22 mouse cellular contexts compared by ENCODE assay signal in the genomic region with DNA sequence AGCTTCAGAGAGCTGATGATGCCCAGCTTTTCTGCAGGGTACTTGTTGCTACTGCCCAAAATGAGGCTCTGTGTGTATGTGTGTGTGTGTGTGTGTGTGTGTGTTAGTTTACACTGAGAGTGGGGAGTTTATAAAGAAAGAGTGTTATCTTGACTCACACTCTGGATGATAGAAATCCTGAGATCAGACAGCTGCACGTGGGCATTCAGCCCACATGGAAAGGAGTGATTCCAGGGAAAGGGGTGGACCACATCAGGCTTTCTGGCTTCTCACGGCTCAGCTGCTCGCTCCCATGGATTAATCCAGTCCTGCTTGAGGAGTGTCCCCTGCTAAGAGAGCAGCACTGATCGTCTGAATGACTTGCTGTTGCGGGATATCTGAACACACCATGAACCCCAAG. TPM values are rescaled to one million over a fixed set of nuclear protein-coding genes. Genes with fewer than 3 reads are reported as not detected.
A peak's percentile ranks its signal among the peaks of the same experiment; 100 is the strongest.
DNase-seq lines count a peak whose midpoint lies in the region; ATAC-seq lines count a peak whose summit lies in the region.
"Had no signal": no experiment of that assay in that cellular context is flagged by ENCODE, and none has a peak within 500 bp of the region (broad histone marks: within the 10 kb centered on the region; RNA-seq: fewer than 3 reads in every experiment).

No protein-coding gene starts in this region.

- no peaks in the 10 kb centered on the region for H3K4me1 ChIP-seq in heart, embryonic 12.5 days (replicated peaks)
- H3K4me1 ChIP-seq: midbrain, embryonic 15.5 days had no signal

- WGBS in heart, embryonic 12.5 days = 66% methylated on average over 5 of the region's 5 CpGs

- H3K9ac ChIP-seq in heart, embryonic 12.5 days = no peak overlapping the region
- H3K9ac ChIP-seq: embryonic facial prominence, embryonic 15.5 days; limb, embryonic 12.5 days; liver, embryonic 14.5 days; midbrain, embryonic 15.5 days had no signal

- peaks cover 9% of the 10 kb centered on the region; the same call in 1 of the 2 replicates for H3K27me3 ChIP-seq in heart, embryonic 12.5 days (replicated peaks)
- H3K27me3 ChIP-seq: limb, embryonic 12.5 days; midbrain, embryonic 15.5 days had no signal

- H3K4me3 ChIP-seq in heart, embryonic 12.5 days = no peak overlapping the region
- H3K4me3 ChIP-seq: embryonic facial prominence, embryonic 15.5 days; forebrain, embryonic 10.5 days; limb, embryonic 12.5 days; midbrain, embryonic 15.5 days had no signal

- H3K27ac ChIP-seq in heart, embryonic 12.5 days (ENCODE audit: poor library complexity, severe bottlenecking) = no peak overlapping the region
- H3K27ac ChIP-seq: embryonic facial prominence, embryonic 15.5 days; forebrain, embryonic 10.5 days; limb, embryonic 12.5 days; liver, embryonic 14.5 days; midbrain, embryonic 15.5 days had no signal

- no peak overlapping the region for H3K4me2 ChIP-seq in heart, embryonic 12.5 days
- H3K4me2 ChIP-seq: embryonic facial prominence, embryonic 15.5 days; limb, embryonic 12.5 days; midbrain, embryonic 15.5 days had no signal

- H3K9me3 ChIP-seq in heart, embryonic 12.5 days (replicated peaks) = 0 out of 2 replicates have a peak, but pooled peaks cover 4% of the 10 kb centered on the region
- H3K9me3 ChIP-seq: embryonic facial prominence, embryonic 15.5 days; forebrain, embryonic 10.5 days; limb, embryonic 12.5 days; midbrain, embryonic 15.5 days had no signal

- ATAC-seq in heart, embryonic 12.5 days (ENCODE audit: insufficient number of reproducible peaks, low FRiP score) = no peak
- ATAC-seq in granulocyte monocyte progenitor cell, adult 5-6 weeks (replicated peaks; ENCODE audit: poor library complexity, severe bottlenecking) = no peak
- ATAC-seq: lung, postnatal 0 days; midbrain, embryonic 15.5 days had no signal

- no peaks in the 10 kb centered on the region for H3K36me3 ChIP-seq in heart, embryonic 12.5 days
- H3K36me3 ChIP-seq: embryonic facial prominence, embryonic 15.5 days; forebrain, embryonic 10.5 days; limb, embryonic 12.5 days; midbrain, embryonic 15.5 days had no signal

- peak; percentile 82 for DNase-seq in right cerebral cortex, adult 18-20 months
- DNase-seq in right cerebral cortex, postnatal 4 days = no peak
- DNase-seq in layer of hippocampus, postnatal 36 days = peak; percentile 41 to 48
- peak; percentile 79 to 85 for DNase-seq in right cerebral cortex, adult 2 months (ENCODE audit: low spot score in 2 of 2)
- DNase-seq in adrenal gland, adult 2 months = no peak
- DNase-seq: cerebellum, adult 9-10 months; heart, adult 11 months had no signal

RNA-seq across cellular contexts. Expression of a gene that starts 20.1 kb away (rescaled TPM):
- total RNA-seq in layer of hippocampus, postnatal 36 days (2021) = not detected
- polyA plus RNA-seq in heart, embryonic 12.5 days (2016; fragmentation: Nextera tagmentation; extraction: Ambion mirVana) = 3.1 and 3.3 TPM in 2 replicates
- not detected for total RNA-seq in adrenal gland, adult 2 months (2021)
- 0.51 and 0.73 TPM in 2 replicates for polyA plus RNA-seq in adrenal gland, adult 2 months (2012; rRNA removed)
- not detected in 2 replicates for total RNA-seq in granulocyte monocyte progenitor cell, adult 5-6 weeks (2014; fragmentation: Nextera tagmentation)
- total RNA-seq in granulocyte monocyte progenitor cell, adult 5-6 weeks (2017) = not detected in 2 replicates
- total RNA-seq: megakaryocyte, adult 5-6 weeks; neutrophil, adult 5-6 weeks had no signal

RNA-seq across cellular contexts. Expression of a gene that starts 31.1 kb away (rescaled TPM):
- total RNA-seq in layer of hippocampus, postnatal 36 days (2021) = not detected
- polyA plus RNA-seq in heart, embryonic 12.5 days (2016; fragmentation: Nextera tagmentation; extraction: Ambion mirVana) = not detected in 2 replicates
- not detected for total RNA-seq in adrenal gland, adult 2 months (2021)
- polyA plus RNA-seq in adrenal gland, adult 2 months (2012; rRNA removed) = not detected in 2 replicates
- not detected in 2 replicates for total RNA-seq in granulocyte monocyte progenitor cell, adult 5-6 weeks (2014; fragmentation: Nextera tagmentation)
- total RNA-seq in granulocyte monocyte progenitor cell, adult 5-6 weeks (2017) = not detected in 2 replicates
- total RNA-seq: adrenal gland, postnatal 4 days; ES-E14; hematopoietic stem cell, adult 5-6 weeks; megakaryocyte, adult 5-6 weeks; neutrophil, adult 5-6 weeks had no signal
- polyA plus RNA-seq: embryonic facial prominence, embryonic 15.5 days; forebrain, embryonic 10.5 days; heart, embryonic 14.5 days; limb, embryonic 12.5 days; liver, embryonic 14.5 days; lung, postnatal 0 days; midbrain, embryonic 15.5 days; thymus, postnatal 0 days had no signal

RNA-seq across cellular contexts. Expression of a gene that starts 43.1 kb away (rescaled TPM):
- total RNA-seq in layer of hippocampus, postnatal 36 days (2021) = not detected
- 0.29 and 0.32 TPM in 2 replicates for polyA plus RNA-seq in heart, embryonic 12.5 days (2016; fragmentation: Nextera tagmentation; extraction: Ambion mirVana)
- under 1 TPM in 1 of 2 experiments, not detected in 1; 0.52 TPM for total RNA-seq in adrenal gland, adult 2 months (2021)
- 0.62 and 1.0 TPM in 2 replicates for polyA plus RNA-seq in adrenal gland, adult 2 months (2012; rRNA removed)
- not detected in 2 replicates for total RNA-seq in granulocyte monocyte progenitor cell, adult 5-6 weeks (2014; fragmentation: Nextera tagmentation)
- total RNA-seq in granulocyte monocyte progenitor cell, adult 5-6 weeks (2017) = not detected in 2 replicates
- total RNA-seq: ES-E14; hematopoietic stem cell, adult 5-6 weeks; megakaryocyte, adult 5-6 weeks; neutrophil, adult 5-6 weeks had no signal
- polyA plus RNA-seq: forebrain, embryonic 10.5 days; limb, embryonic 12.5 days; midbrain, embryonic 15.5 days; thymus, postnatal 0 days had no signal

RNA-seq across cellular contexts. Expression of a gene that starts 44.8 kb away (rescaled TPM):
- total RNA-seq in layer of hippocampus, postnatal 36 days (2021) = 10 to 100 TPM; 76.6 to 84.5 TPM
- 53.4 and 54.3 TPM in 2 replicates for polyA plus RNA-seq in heart, embryonic 12.5 days (2016; fragmentation: Nextera tagmentation; extraction: Ambion mirVana)
- 10 to 100 TPM; 72.7 to 98.8 TPM for total RNA-seq in adrenal gland, adult 2 months (2021)
- 216 and 218 TPM in 2 replicates for polyA plus RNA-seq in adrenal gland, adult 2 months (2012; rRNA removed)
- total RNA-seq in granulocyte monocyte progenitor cell, adult 5-6 weeks (2014; fragmentation: Nextera tagmentation) = 97.1 and 103 TPM in 2 replicates
- total RNA-seq in granulocyte monocyte progenitor cell, adult 5-6 weeks (2017) = 27.2 and 27.5 TPM in 2 replicates

RNA-seq across cellular contexts. Expression of a gene that starts 51.3 kb away (rescaled TPM):
- not detected for total RNA-seq in layer of hippocampus, postnatal 36 days (2021)
- not detected in 2 replicates for polyA plus RNA-seq in heart, embryonic 12.5 days (2016; fragmentation: Nextera tagmentation; extraction: Ambion mirVana)
- total RNA-seq in adrenal gland, adult 2 months (2021) = not detected
- 0.29 TPM in 1 of 2 replicates, not detected in the other for polyA plus RNA-seq in adrenal gland, adult 2 months (2012; rRNA removed)
- total RNA-seq in granulocyte monocyte progenitor cell, adult 5-6 weeks (2014; fragmentation: Nextera tagmentation) = not detected in 2 replicates
- not detected in 2 replicates for total RNA-seq in granulocyte monocyte progenitor cell, adult 5-6 weeks (2017)
- total RNA-seq: adrenal gland, postnatal 4 days; ES-E14; hematopoietic stem cell, adult 5-6 weeks; megakaryocyte, adult 5-6 weeks; neutrophil, adult 5-6 weeks had no signal
- polyA plus RNA-seq: embryonic facial prominence, embryonic 15.5 days; forebrain, embryonic 10.5 days; heart, embryonic 14.5 days; limb, embryonic 12.5 days; liver, embryonic 14.5 days; lung, postnatal 0 days; midbrain, embryonic 15.5 days; thymus, postnatal 0 days had no signal

Comparison
In these comparisons a context has a peak if more than half of its experiments do, and no peak if none do; other contexts are left out.
1. DNase-seq: peak in right cerebral cortex, adult 18-20 months (single experiment), layer of hippocampus, postnatal 36 days (2 of 2) and right cerebral cortex, adult 2 months (2 of 2); none in right cerebral cortex, postnatal 4 days (single experiment) and adrenal gland, adult 2 months (single experiment).